Comparison of ENCODE assay signal across 9 mouse cellular contexts in genomic region chrX:7322288-7322687, GRCm38 (mm10). TPM values are rescaled to one million over a fixed set of nuclear protein-coding genes. Genes with fewer than 3 reads are reported as not detected.
DNase-seq lines count a peak whose midpoint lies in the region; ATAC-seq and TF ChIP-seq lines count a peak whose summit lies in the region.
"Had no signal": no experiment of that assay in that cellular context is flagged by ENCODE, and none has a peak within 500 bp of the region (broad histone marks: within the 10 kb centered on the region; RNA-seq: fewer than 3 reads in every experiment).

No protein-coding gene starts in this region.

- TF ChIP-seq CTCF in heart, postnatal 0 days (IDR thresholded peaks at IDR 0.05; ENCODE audit: low read depth), result peak; percentile 54
- TF ChIP-seq CTCF in testis, adult 2 months (IDR thresholded peaks at IDR 0.05; ENCODE audit: control insufficient read depth, insufficient read depth, insufficient replicate concordance, low read depth, low read length), result peak; percentile 37; the same call in 1 of the 2 replicates

- H3K36me3 ChIP-seq in ES-E14 (ENCODE audit: control insufficient read depth, insufficient read depth, low read length, poor library complexity, severe bottlenecking), result no peaks in the 10 kb centered on the region
- no peaks in the 10 kb centered on the region for H3K36me3 ChIP-seq in heart, postnatal 0 days (replicated peaks; ENCODE audit: control insufficient read depth, insufficient read depth, low read length)
- H3K36me3 ChIP-seq in testis, adult 2 months (ENCODE audit: control insufficient read depth, insufficient read depth, low read length), result no peaks in the 10 kb centered on the region
- H3K36me3 ChIP-seq: limb, embryonic 13.5 days had no signal

- no peaks in the 10 kb centered on the region for H3K9me3 ChIP-seq in ES-E14 (ENCODE audit: control insufficient read depth, insufficient read depth, low read depth, low read length)
- H3K9me3 ChIP-seq in heart, postnatal 0 days (replicated peaks; ENCODE audit: control insufficient read depth, low read length), result no peaks in the 10 kb centered on the region
- H3K9me3 ChIP-seq: limb, embryonic 13.5 days had no signal

- H3K9ac ChIP-seq in ES-E14 (ENCODE audit: insufficient read depth, low read depth, low read length, poor library complexity, severe bottlenecking), result no peak overlapping the region
- no peak overlapping the region for H3K9ac ChIP-seq in heart, postnatal 0 days (replicated peaks; ENCODE audit: low read depth, low read length)
- H3K9ac ChIP-seq: limb, embryonic 13.5 days had no signal

- H3K4me3 ChIP-seq in ES-E14 (ENCODE audit: insufficient read depth in 1 of 2, low read depth in 1 of 2, low read length in 2 of 2, poor library complexity in 1 of 2, severe bottlenecking in 1 of 2), result no peak overlapping the region
- no peak overlapping the region for H3K4me3 ChIP-seq in heart, postnatal 0 days (ENCODE audit: low read depth, low read length)
- no peak overlapping the region; the same call in 1 of the 2 replicates for H3K4me3 ChIP-seq in testis, adult 2 months (ENCODE audit: control insufficient read depth, low read depth, low read length)
- H3K4me3 ChIP-seq: limb, embryonic 13.5 days had no signal

- H3K4me1 ChIP-seq in ES-E14 (ENCODE audit: control insufficient read depth in 2 of 2, insufficient read depth in 2 of 2, low read length in 2 of 2, poor library complexity in 1 of 2), result 0 out of 4 replicates have a peak, but pooled peaks cover 0 to 2% of the 10 kb centered on the region in 2 experiments
- no peaks in the 10 kb centered on the region for H3K4me1 ChIP-seq in heart, postnatal 0 days (ENCODE audit: control insufficient read depth, insufficient read depth)
- no peaks in the 10 kb centered on the region for H3K4me1 ChIP-seq in testis, adult 2 months (ENCODE audit: control insufficient read depth, insufficient read depth, low read length)
- H3K4me1 ChIP-seq: limb, embryonic 13.5 days had no signal

- no peak overlapping the region for H3K27ac ChIP-seq in ES-E14 (ENCODE audit: insufficient read depth, low read depth, low read length, poor library complexity, severe bottlenecking)
- no peak overlapping the region for H3K27ac ChIP-seq in heart, postnatal 0 days (ENCODE audit: low read depth)
- H3K27ac ChIP-seq in testis, adult 2 months (ENCODE audit: control insufficient read depth, insufficient read depth, low read depth, low read length), result no peak overlapping the region
- H3K27ac ChIP-seq: limb, embryonic 13.5 days had no signal

- TF ChIP-seq EP300 in heart, postnatal 0 days (IDR thresholded peaks at IDR 0.05; ENCODE audit: low read depth), result no peak

- WGBS in heart, postnatal 0 days, result 7% methylated on average over 7 of the region's 7 CpGs

- no peak for ATAC-seq in frontal cortex, adult (ENCODE audit: low TSS enrichment)
- ATAC-seq in heart, postnatal 0 days (ENCODE audit: insufficient read depth, low read depth), result no peak

- TF ChIP-seq POLR2A in testis, adult 2 months (IDR thresholded peaks at IDR 0.05; ENCODE audit: control insufficient read depth, low read depth, low read length), result no peak

- no peak overlapping the region for H3K4me2 ChIP-seq in heart, postnatal 0 days (ENCODE audit: low read depth, low read length)
- H3K4me2 ChIP-seq: limb, embryonic 13.5 days had no signal

- DNase-seq in frontal cortex, adult 2 months (ENCODE audit: extremely low spot score in 1 of 2, low spot score in 1 of 2), result peak; percentile 13 to 80
- DNase-seq in ES-E14 (ENCODE audit: low read depth, low spot score), result peak; percentile 27
- peak; percentile 68 for DNase-seq in cerebellum, adult 9-10 months
- peak; percentile 22 for DNase-seq in heart, postnatal 0 days (ENCODE audit: low spot score)
- DNase-seq in left cerebral cortex, adult 8-10 months (ENCODE audit: low spot score in 2 of 2), result peak; percentile 36 to 56
- DNase-seq in naive thymus-derived CD4-positive, alpha-beta T cell, adult 2 months (ENCODE audit: low read depth), result peak; percentile 81

- in situ Hi-C loops in ES-E14 (cut with MboI; ENCODE audit: low sequenced_read_pairs in 2 of 2, unreplicated experiment in 2 of 2), result no loop called here

- H3K27me3 ChIP-seq in heart, postnatal 0 days (ENCODE audit: control insufficient read depth, insufficient read depth, low read length), result no peaks in the 10 kb centered on the region
- no peaks in the 10 kb centered on the region for H3K27me3 ChIP-seq in testis, adult 2 months (ENCODE audit: control insufficient read depth, insufficient read depth, low read length)
- H3K27me3 ChIP-seq: limb, embryonic 13.5 days had no signal

TF ChIP-seq in ES-E14, 5 proteins besides CTCF, POLR2A, EP300 and RAD21:
- TF ChIP-seq ZC3H11A (IDR thresholded peaks at IDR 0.05; ENCODE audit: borderline replicate concordance, low read depth, low read length) (peak; percentile 19; the same call in 1 of the 2 replicates), MAFK (IDR thresholded peaks at IDR 0.05; ENCODE audit: insufficient read depth, low read depth, low read length) (no peak)

RNA-seq across cellular contexts. Expression of gene Clcn5, which starts 3.1 kb away (rescaled TPM):
- polyA plus RNA-seq in frontal cortex, adult 2 months (2012; rRNA removed), result 3.9 and 4.1 TPM in 2 replicates
- 38.0 and 41.5 TPM in 2 replicates for total RNA-seq in ES-E14 (2012; rRNA removed)
- total RNA-seq in heart, postnatal 0 days (2014; rRNA removed; ENCODE audit: low replicate concordance), result 22.8 and 41.5 TPM in 2 replicates
- polyA plus RNA-seq in heart, postnatal 0 days (2015; fragmentation: Nextera tagmentation; extraction: Ambion mirVana), result 3.5 and 6.6 TPM in 2 replicates
- 10 to 100 TPM in 1 of 4 experiments, 1 to 10 TPM in 3; 8.3 to 10.4 (median 9.2) TPM for total RNA-seq in left cerebral cortex, adult 8-10 months (2022)
- polyA plus RNA-seq in testis, adult 2 months (2012; rRNA removed), result 1.5 and 2.4 TPM in 2 replicates

RNA-seq across cellular contexts. Expression of gene Usp27x, which starts 53.3 kb away (rescaled TPM):
- polyA plus RNA-seq in frontal cortex, adult 2 months (2012; rRNA removed), result 5.3 and 5.9 TPM in 2 replicates
- 4.0 and 5.1 TPM in 2 replicates for total RNA-seq in ES-E14 (2012; rRNA removed)
- total RNA-seq in heart, postnatal 0 days (2014; rRNA removed; ENCODE audit: low replicate concordance), result 0.62 and 1.8 TPM in 2 replicates
- 0.14 and 0.22 TPM in 2 replicates for polyA plus RNA-seq in heart, postnatal 0 days (2015; fragmentation: Nextera tagmentation; extraction: Ambion mirVana)
- total RNA-seq in left cerebral cortex, adult 8-10 months (2022), result 10 to 100 TPM; 13.2 to 15.4 (median 14.1) TPM
- 2.0 and 2.6 TPM in 2 replicates for polyA plus RNA-seq in testis, adult 2 months (2012; rRNA removed)

Comparison
In these comparisons a context has a peak if more than half of its experiments do, and no peak if none do; other contexts are left out.
1. DNase-seq: peak in every context shown above with its lines; median percentile 81 in naive thymus-derived CD4-positive, alpha-beta T cell, adult 2 months; 68 in cerebellum, adult 9-10 months; 46 in frontal cortex, adult 2 months; 46 in left cerebral cortex, adult 8-10 months; 27 in ES-E14; 22 in heart, postnatal 0 days.